Mouse (Mus musculus): ENCODE results near the gene Sec24d. TPM values are rescaled to one million over a fixed set of nuclear protein-coding genes. Genes with fewer than 3 reads are reported as not detected.
A peak's percentile ranks its signal among the peaks of the same experiment; 100 is the strongest.

The Sec24d gene
- polyA plus RNA-seq, 1 experiment, result 227 TPM

GRCm38 (mm10) chr3:123313920-123314614 lies 46.8 kb downstream of the Sec24d start:
- Histone ChIP-seq H3K27me3 (ENCODE audit: control insufficient read depth, insufficient read depth, low read length) (no peaks in the 10 kb centered on the region), H3K4me3 (ENCODE audit: low read depth, low read length) (no peak overlapping the region), H3K27ac (ENCODE audit: insufficient read depth, low read depth, low read length) (peak overlapping the region; percentile 26; the same call in 1 of the 2 replicates), H3K4me1 (ENCODE audit: control insufficient read depth, insufficient read depth, insufficient read length, low read length) (peaks cover 2% of the 10 kb centered on the region; the same call in 1 of the 2 replicates), H3K36me3 (ENCODE audit: control insufficient read depth, insufficient read depth, low read length) (peaks cover 11% of the 10 kb centered on the region)
- 47% methylated on average over 12 of the region's 12 CpGs for WGBS
- TF ChIP-seq CTCF (IDR thresholded peaks at IDR 0.05; ENCODE audit: extremely low read depth, insufficient read length, insufficient replicate concordance, low read depth, low read length) (no peak), POLR2A (IDR thresholded peaks at IDR 0.05; ENCODE audit: low read depth, low read length) (no peak)

- H3K27me3 ChIP-seq (ENCODE audit: control insufficient read depth, insufficient read depth, low read length), result no peaks in the 10 kb centered on the region
- WGBS, result 70% methylated on average over 6 of the region's 6 CpGs
- peaks cover 2% of the 10 kb centered on the region; the same call in 1 of the 2 replicates for H3K4me1 ChIP-seq (ENCODE audit: control insufficient read depth, insufficient read depth, insufficient read length, low read length)
- H3K36me3 ChIP-seq (ENCODE audit: control insufficient read depth, insufficient read depth, low read length), result peaks cover 3% of the 10 kb centered on the region; the same call in 1 of the 2 replicates
- H3K4me3 ChIP-seq (ENCODE audit: low read depth, low read length), result no peak overlapping the region
- no peak for TF ChIP-seq POLR2A (IDR thresholded peaks at IDR 0.05; ENCODE audit: low read depth, low read length)
- no peak for TF ChIP-seq CTCF (IDR thresholded peaks at IDR 0.05; ENCODE audit: extremely low read depth, insufficient read length, insufficient replicate concordance, low read depth, low read length)
- H3K27ac ChIP-seq (ENCODE audit: insufficient read depth, low read depth, low read length), result peak overlapping the region; percentile 22; the same call in 1 of the 2 replicates
Measured at GRCm38 (mm10) chr3:123316066-123316465, 48.8 kb downstream of the Sec24d start.

- TF ChIP-seq POLR2A (IDR thresholded peaks at IDR 0.05; ENCODE audit: low read depth, low read length) (no peak), CTCF (IDR thresholded peaks at IDR 0.05; ENCODE audit: extremely low read depth, insufficient read length, insufficient replicate concordance, low read depth, low read length) (no peak)
- WGBS, result 54% methylated on average over 9 of the region's 9 CpGs
Measured at GRCm38 (mm10) chr3:123317081-123317480, 49.8 kb downstream of the Sec24d start.

GRCm38 (mm10) chr3:123320341-123320740 lies 53.1 kb downstream of the Sec24d start:
- Histone ChIP-seq H3K4me1 (ENCODE audit: control insufficient read depth, insufficient read depth, insufficient read length, low read length) (peaks cover 2% of the 10 kb centered on the region; the same call in 1 of the 2 replicates), H3K36me3 (ENCODE audit: control insufficient read depth, insufficient read depth, low read length) (0 out of 2 replicates have a peak, but pooled peaks cover 6% of the 10 kb centered on the region), H3K27me3 (ENCODE audit: control insufficient read depth, insufficient read depth, low read length) (no peaks in the 10 kb centered on the region), H3K4me3 (ENCODE audit: low read depth, low read length) (no peak overlapping the region), H3K27ac (ENCODE audit: insufficient read depth, low read depth, low read length) (no peak overlapping the region)
- WGBS, result 80% methylated on average over 9 of the region's 9 CpGs
- TF ChIP-seq CTCF (IDR thresholded peaks at IDR 0.05; ENCODE audit: extremely low read depth, insufficient read length, insufficient replicate concordance, low read depth, low read length) (no peak), POLR2A (IDR thresholded peaks at IDR 0.05; ENCODE audit: low read depth, low read length) (no peak)

More at GRCm38 (mm10) chr3:123317081-123317480, 49.8 kb downstream of the Sec24d start:
- no peak overlapping the region for H3K4me3 ChIP-seq (ENCODE audit: low read depth, low read length)
- H3K27ac ChIP-seq (ENCODE audit: insufficient read depth, low read depth, low read length), result no peak overlapping the region
- H3K36me3 ChIP-seq (ENCODE audit: control insufficient read depth, insufficient read depth, low read length), result peaks cover 3% of the 10 kb centered on the region; the same call in 1 of the 2 replicates
- no peaks in the 10 kb centered on the region for H3K27me3 ChIP-seq (ENCODE audit: control insufficient read depth, insufficient read depth, low read length)
- H3K4me1 ChIP-seq (ENCODE audit: control insufficient read depth, insufficient read depth, insufficient read length, low read length), result peaks cover 2% of the 10 kb centered on the region; the same call in 1 of the 2 replicates

- WGBS, result 76% methylated on average over 6 of the region's 6 CpGs
- 0 out of 2 replicates have a peak, but pooled peaks cover 7% of the 10 kb centered on the region for H3K36me3 ChIP-seq (ENCODE audit: control insufficient read depth, insufficient read depth, low read length)
- TF ChIP-seq CTCF (IDR thresholded peaks at IDR 0.05; ENCODE audit: extremely low read depth, insufficient read length, insufficient replicate concordance, low read depth, low read length), result no peak
- no peak for TF ChIP-seq POLR2A (IDR thresholded peaks at IDR 0.05; ENCODE audit: low read depth, low read length)
- H3K27ac ChIP-seq (ENCODE audit: insufficient read depth, low read depth, low read length), result no peak overlapping the region
- no peaks in the 10 kb centered on the region for H3K27me3 ChIP-seq (ENCODE audit: control insufficient read depth, insufficient read depth, low read length)
- H3K4me1 ChIP-seq (ENCODE audit: control insufficient read depth, insufficient read depth, insufficient read length, low read length), result no peaks in the 10 kb centered on the region; the same call in 1 of the 2 replicates
- H3K4me3 ChIP-seq (ENCODE audit: low read depth, low read length), result no peak overlapping the region
Measured at GRCm38 (mm10) chr3:123321612-123322011, 54.4 kb downstream of the Sec24d start.

- peaks cover 10% of the 10 kb centered on the region; the same call in 1 of the 2 replicates for H3K36me3 ChIP-seq (ENCODE audit: control insufficient read depth, insufficient read depth, low read length)
- H3K4me1 ChIP-seq (ENCODE audit: control insufficient read depth, insufficient read depth, insufficient read length, low read length), result no peaks in the 10 kb centered on the region; the same call in 1 of the 2 replicates
- no peak overlapping the region for H3K4me3 ChIP-seq (ENCODE audit: low read depth, low read length)
- H3K27ac ChIP-seq (ENCODE audit: insufficient read depth, low read depth, low read length), result no peak overlapping the region
- H3K27me3 ChIP-seq (ENCODE audit: control insufficient read depth, insufficient read depth, low read length), result no peaks in the 10 kb centered on the region
- TF ChIP-seq CTCF (IDR thresholded peaks at IDR 0.05; ENCODE audit: extremely low read depth, insufficient read length, insufficient replicate concordance, low read depth, low read length), result no peak
- no peak for TF ChIP-seq POLR2A (IDR thresholded peaks at IDR 0.05; ENCODE audit: low read depth, low read length)
- WGBS, result 34% methylated on average over 1 of the region's 1 CpGs
Measured at GRCm38 (mm10) chr3:123322147-123322546, 54.9 kb downstream of the Sec24d start.

GRCm38 (mm10) chr3:123324326-123324725 lies 57.1 kb downstream of the Sec24d start:
- no peaks in the 10 kb centered on the region for H3K27me3 ChIP-seq (ENCODE audit: control insufficient read depth, insufficient read depth, low read length)
- no peaks in the 10 kb centered on the region; the same call in 1 of the 2 replicates for H3K4me1 ChIP-seq (ENCODE audit: control insufficient read depth, insufficient read depth, insufficient read length, low read length)
- 33% methylated on average over 4 of the region's 4 CpGs for WGBS
- H3K27ac ChIP-seq (ENCODE audit: insufficient read depth, low read depth, low read length), result peak overlapping the region; percentile 12; the same call in 1 of the 2 replicates
- no peak overlapping the region for H3K4me3 ChIP-seq (ENCODE audit: low read depth, low read length)
- peaks cover 22% of the 10 kb centered on the region for H3K36me3 ChIP-seq (ENCODE audit: control insufficient read depth, insufficient read depth, low read length)
- no peak for TF ChIP-seq CTCF (IDR thresholded peaks at IDR 0.05; ENCODE audit: extremely low read depth, insufficient read length, insufficient replicate concordance, low read depth, low read length)
- no peak for TF ChIP-seq POLR2A (IDR thresholded peaks at IDR 0.05; ENCODE audit: low read depth, low read length)
